Mouse (Mus musculus) kidney, adult 2 months (tissue): ENCODE results near the gene Sorbs1. TPM values are rescaled to one million over a fixed set of nuclear protein-coding genes. Genes with fewer than 3 reads are reported as not detected.

Experiments
- DNase-seq: peaks from one replicate; pipeline ENCODE4 v3.0.0; 2021
- H3K27ac ChIP-seq: fragments of 200-500 bp; 2 replicates; pipeline ENCODE4 v1.5.1; 2012; ENCODE audit warnings: low read depth, low read length, control low read depth, inconsistent platforms; ENCODE audit not compliant: insufficient read depth
- H3K27me3 ChIP-seq: fragments of 200-500 bp; replicated peaks from 2 replicates; pipeline ENCODE4 v1.6.1; 2012; ENCODE audit warnings: mild to moderate bottlenecking, moderate library complexity, low read length, inconsistent platforms; ENCODE audit not compliant: control insufficient read depth, insufficient read depth
- H3K36me3 ChIP-seq: fragments of 200-500 bp; 2 replicates; pipeline ENCODE4 v1.6.1; 2012; ENCODE audit warnings: mild to moderate bottlenecking, moderate library complexity, low read length, inconsistent platforms; ENCODE audit not compliant: control insufficient read depth, insufficient read depth
- H3K4me1 ChIP-seq: fragments of 200-500 bp; 2 replicates; pipeline ENCODE4 v1.6.1; 2011; ENCODE audit warnings: low read length; ENCODE audit not compliant: control insufficient read depth, insufficient read depth
- H3K4me3 ChIP-seq: fragments of 200-500 bp; 2 replicates; pipeline ENCODE4 v1.5.1; 2011; ENCODE audit warnings: mild to moderate bottlenecking, low read depth, low read length, control low read depth; ENCODE audit not compliant: insufficient read depth
- CTCF ChIP-seq: fragments of 200-500 bp; conservative IDR thresholded peaks from 2 replicates; pipeline ENCODE4 v1.5.1; 2011; ENCODE audit warnings: low read depth, mild to moderate bottlenecking, control low read depth, low read length, moderate library complexity, mixed read lengths; ENCODE audit not compliant: insufficient read depth, insufficient read length
- POLR2A ChIP-seq: fragments of 200-500 bp; IDR thresholded peaks from one replicate; pipeline ENCODE4 v1.6.1; 2011; ENCODE audit warnings: low read depth, low read length, control low read depth
- WGBS: fragments of 180-500 bp; shearing (Covaris S2); methylation state at CpG from one replicate; pipeline ENCODE4 v1.1.7; 2018; 5-methylcytosine and 5-hydroxymethylcytosine counted together
- polyA plus RNA-seq: library from polyadenylated mRNA; depleted of rRNA; stranded (reverse); fragments of >200 nt; gene quantifications from 2 replicates; pipeline ENCODE4 v1.2.3, GENCODE M21; 2012

Gene Sorbs1
- polyA plus RNA-seq, 1 experiment: 52.5 TPM

- H3K27ac ChIP-seq: no peak overlapping the region
- no peaks in the 10 kb centered on the region for H3K4me1 ChIP-seq
- no peak overlapping the region for H3K4me3 ChIP-seq
- 77% methylated on average over 14 of the region's 14 CpGs for WGBS
- no peak for DNase-seq
- no peaks in the 10 kb centered on the region; the same call in none of the 2 replicates for H3K36me3 ChIP-seq
- H3K27me3 ChIP-seq: no peaks in the 10 kb centered on the region
- no peak for TF ChIP-seq POLR2A
- TF ChIP-seq CTCF: no peak
These were observed 135.9 kb downstream of the Sorbs1 start for GRCm38 (mm10) chr19:40377632-40378031.

- no peaks in the 10 kb centered on the region; the same call in none of the 2 replicates for H3K36me3 ChIP-seq
- H3K27ac ChIP-seq: no peak overlapping the region
- WGBS: 74% methylated on average over 21 of the region's 21 CpGs
- no peak for DNase-seq
- H3K4me1 ChIP-seq: no peaks in the 10 kb centered on the region
- H3K4me3 ChIP-seq: no peak overlapping the region
- no peaks in the 10 kb centered on the region for H3K27me3 ChIP-seq
- TF ChIP-seq CTCF (no peak), POLR2A (no peak)
These were observed 136.9 kb downstream of the Sorbs1 start for GRCm38 (mm10) chr19:40376566-40377281.

- WGBS: 96% methylated on average over 2 of the region's 2 CpGs
- no peak for TF ChIP-seq POLR2A
- TF ChIP-seq CTCF: no peak
- Histone ChIP-seq H3K4me1 (no peaks in the 10 kb centered on the region), H3K27me3 (no peaks in the 10 kb centered on the region), H3K4me3 (no peak overlapping the region), H3K27ac (no peak overlapping the region), H3K36me3 (no peaks in the 10 kb centered on the region; the same call in none of the 2 replicates)
- DNase-seq: no peak
These were observed 138.9 kb downstream of the Sorbs1 start for GRCm38 (mm10) chr19:40374720-40375119.

- H3K27me3 ChIP-seq: no peaks in the 10 kb centered on the region
- no peaks in the 10 kb centered on the region; the same call in none of the 2 replicates for H3K36me3 ChIP-seq
- H3K4me3 ChIP-seq: no peak overlapping the region
- TF ChIP-seq POLR2A: no peak
- TF ChIP-seq CTCF: no peak
- no peaks in the 10 kb centered on the region for H3K4me1 ChIP-seq
- 97% methylated on average over 5 of the region's 5 CpGs for WGBS
- H3K27ac ChIP-seq: no peak overlapping the region
- DNase-seq: no peak
These were observed 140.9 kb downstream of the Sorbs1 start for GRCm38 (mm10) chr19:40372679-40373078.

GRCm38 (mm10) chr19:40371866-40372265, 141.7 kb downstream of the Sorbs1 start:
- Histone ChIP-seq H3K4me1 (no peaks in the 10 kb centered on the region), H3K36me3 (no peaks in the 10 kb centered on the region; the same call in none of the 2 replicates), H3K27me3 (no peaks in the 10 kb centered on the region), H3K4me3 (no peak overlapping the region), H3K27ac (no peak overlapping the region)
- 68% methylated on average over 4 of the region's 4 CpGs for WGBS
- DNase-seq: no peak
- TF ChIP-seq POLR2A (no peak), CTCF (no peak)

- Histone ChIP-seq H3K27me3 (no peaks in the 10 kb centered on the region), H3K36me3 (no peaks in the 10 kb centered on the region; the same call in 1 of the 2 replicates), H3K4me1 (peaks cover 11% of the 10 kb centered on the region), H3K4me3 (no peak overlapping the region), H3K27ac (peak overlapping the region; percentile 35; the same call in 1 of the 2 replicates)
- DNase-seq: peak; percentile 50
- 55% methylated on average over 18 of the region's 18 CpGs for WGBS
- TF ChIP-seq POLR2A (no peak), CTCF (no peak; the same call in 1 of the 2 replicates)
These were observed 143.4 kb downstream of the Sorbs1 start for GRCm38 (mm10) chr19:40369852-40370811.

GRCm38 (mm10) chr19:40368517-40368916, 145.1 kb downstream of the Sorbs1 start:
- no peaks in the 10 kb centered on the region for H3K27me3 ChIP-seq
- no peaks in the 10 kb centered on the region; the same call in none of the 2 replicates for H3K36me3 ChIP-seq
- H3K4me1 ChIP-seq: peaks cover 11% of the 10 kb centered on the region
- WGBS: 86% methylated on average over 2 of the region's 2 CpGs
- TF ChIP-seq POLR2A: no peak
- TF ChIP-seq CTCF: no peak
- no peak overlapping the region for H3K27ac ChIP-seq
- DNase-seq: no peak
- H3K4me3 ChIP-seq: no peak overlapping the region
